Mouse (Mus musculus) liver, adult 2 months (tissue): ENCODE measurements around the gene Ptx4. TPM values are rescaled to one million over a fixed set of nuclear protein-coding genes. Genes with fewer than 3 reads are reported as not detected.

ENCODE experiments used
- DNase-seq: peaks from one replicate; pipeline ENCODE4 v3.0.0-alpha.2; 2011; ENCODE audit warnings: low read depth, low spot score; ENCODE audit errors: extremely low read depth
- H3K27ac ChIP-seq: fragments of 200-500 bp; replicated peaks from 2 replicates; pipeline ENCODE4 v1.5.1; 2012; ENCODE audit warnings: low read depth, mild to moderate bottlenecking, control low read depth, inconsistent platforms, low read length; ENCODE audit not compliant: insufficient read depth
- H3K27me3 ChIP-seq: fragments of 200-500 bp; 2 replicates; pipeline ENCODE4 v1.6.1; 2012; ENCODE audit warnings: mild to moderate bottlenecking, moderate library complexity, low read length, inconsistent platforms; ENCODE audit not compliant: control insufficient read depth, insufficient read depth
- H3K36me3 ChIP-seq: fragments of 200-500 bp; 2 replicates; pipeline ENCODE4 v1.6.1; 2012; ENCODE audit warnings: low read length, inconsistent platforms; ENCODE audit not compliant: control insufficient read depth, insufficient read depth
- H3K4me1 ChIP-seq: fragments of 200-500 bp; 2 replicates; pipeline ENCODE4 v1.6.1; 2011; ENCODE audit warnings: low read length; ENCODE audit not compliant: control insufficient read depth, insufficient read depth
- H3K4me3 ChIP-seq: fragments of 200-500 bp; 2 replicates; pipeline ENCODE4 v1.5.1; 2011; ENCODE audit warnings: low read depth, mild to moderate bottlenecking, control low read depth, low read length, moderate library complexity; ENCODE audit not compliant: insufficient read depth
- H3K79me2 ChIP-seq: fragments of 200-500 bp; 2 replicates; pipeline ENCODE4 v1.6.1; 2012; ENCODE audit warnings: inconsistent platforms, mild to moderate bottlenecking, low read length, moderate library complexity; ENCODE audit not compliant: control insufficient read depth, insufficient read depth
- H3K9ac ChIP-seq: fragments of 200-500 bp; 2 replicates; pipeline ENCODE4 v1.6.1; 2012; ENCODE audit warnings: low read depth, mild to moderate bottlenecking, control low read depth, inconsistent platforms, low read length
- CTCF ChIP-seq: fragments of 200-500 bp; IDR thresholded peaks from 2 replicates; pipeline ENCODE4 v1.5.1; 2011; ENCODE audit warnings: low read depth, low read length, control low read depth
- POLR2A ChIP-seq: fragments of 200-500 bp; IDR thresholded peaks from 2 replicates; pipeline ENCODE4 v1.6.1; 2011; ENCODE audit warnings: low read length, control low read depth; ENCODE audit not compliant: insufficient read depth; ENCODE audit errors: extremely low read depth
- WGBS: fragments of 180-500 bp; shearing (Covaris S2); methylation state at CpG from one replicate; pipeline ENCODE4 v1.1.7; 2018; 5-methylcytosine and 5-hydroxymethylcytosine counted together
- polyA plus RNA-seq: library from polyadenylated mRNA; depleted of rRNA; stranded (reverse); fragments of >200 nt; gene quantifications from 2 replicates; pipeline ENCODE4 v1.2.3, GENCODE M21; 2012; rRNA removed
- total RNA-seq: library from RNA; depleted of rRNA; stranded (reverse); fragments of >200 nt; gene quantifications from 2 replicates; pipeline ENCODE4 v1.2.3, GENCODE M21; 2014; rRNA removed

Gene Ptx4
- total and polyA plus RNA-seq, 2 experiments = not detected

DNA sequence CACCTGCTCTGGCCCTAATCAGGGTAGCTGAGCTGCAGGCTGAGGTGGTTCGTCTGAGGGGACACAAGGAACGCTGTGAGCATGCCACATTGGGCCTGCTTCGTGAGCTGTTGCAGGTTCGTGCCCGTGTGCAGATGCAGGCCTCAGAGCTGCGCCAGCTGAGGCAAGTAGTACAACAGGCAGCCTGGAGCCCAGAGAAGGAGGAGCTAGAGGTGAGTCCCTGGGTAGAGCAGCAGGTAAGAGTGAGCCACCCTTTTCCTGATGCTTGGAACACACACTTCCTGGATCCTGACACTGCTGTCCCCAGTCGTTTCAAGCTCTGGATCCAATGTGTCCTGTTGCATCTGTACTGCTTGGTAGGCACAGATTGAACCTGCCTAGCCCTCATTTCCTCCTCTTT lies 42.8 kb downstream of the Ptx4 start:
- Histone ChIP-seq H3K4me3 (no peak overlapping the region), H3K27me3 (no peaks in the 10 kb centered on the region), H3K27ac (no peak overlapping the region), H3K36me3 (peaks cover 12% of the 10 kb centered on the region), H3K79me2 (no peaks in the 10 kb centered on the region), H3K4me1 (no peaks in the 10 kb centered on the region), H3K9ac (no peak overlapping the region)
- DNase-seq = no peak
- WGBS = 81% methylated on average over 7 of the region's 7 CpGs
- TF ChIP-seq CTCF (no peak), POLR2A (no peak)

DNA sequence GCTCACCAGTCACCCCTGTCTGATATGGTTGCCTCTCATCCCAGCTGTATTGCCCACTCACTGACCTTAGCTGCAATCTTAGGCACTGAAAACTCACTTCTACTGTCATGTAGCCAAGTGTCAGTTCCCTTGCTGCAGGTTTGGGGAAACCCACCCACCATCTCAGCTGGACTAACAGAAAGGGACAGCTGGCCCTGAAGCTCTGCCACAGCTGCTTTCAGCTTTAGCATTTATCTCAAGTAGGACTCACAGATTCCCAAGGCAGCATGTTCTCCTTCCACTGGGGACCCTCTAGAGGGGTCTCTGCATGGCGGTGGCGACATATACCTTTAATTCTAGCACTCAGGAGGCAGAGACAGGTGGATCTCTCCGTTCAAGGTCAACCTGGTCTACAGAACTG lies 44.2 kb downstream of the Ptx4 start:
- Histone ChIP-seq H3K79me2 (no peaks in the 10 kb centered on the region), H3K27me3 (no peaks in the 10 kb centered on the region), H3K36me3 (peaks cover 5% of the 10 kb centered on the region), H3K9ac (no peak overlapping the region), H3K4me3 (no peak overlapping the region), H3K27ac (no peak overlapping the region), H3K4me1 (no peaks in the 10 kb centered on the region)
- TF ChIP-seq POLR2A = no peak
- no peak for TF ChIP-seq CTCF
- DNase-seq = no peak
- 85% methylated on average over 3 of the region's 3 CpGs for WGBS

DNA sequence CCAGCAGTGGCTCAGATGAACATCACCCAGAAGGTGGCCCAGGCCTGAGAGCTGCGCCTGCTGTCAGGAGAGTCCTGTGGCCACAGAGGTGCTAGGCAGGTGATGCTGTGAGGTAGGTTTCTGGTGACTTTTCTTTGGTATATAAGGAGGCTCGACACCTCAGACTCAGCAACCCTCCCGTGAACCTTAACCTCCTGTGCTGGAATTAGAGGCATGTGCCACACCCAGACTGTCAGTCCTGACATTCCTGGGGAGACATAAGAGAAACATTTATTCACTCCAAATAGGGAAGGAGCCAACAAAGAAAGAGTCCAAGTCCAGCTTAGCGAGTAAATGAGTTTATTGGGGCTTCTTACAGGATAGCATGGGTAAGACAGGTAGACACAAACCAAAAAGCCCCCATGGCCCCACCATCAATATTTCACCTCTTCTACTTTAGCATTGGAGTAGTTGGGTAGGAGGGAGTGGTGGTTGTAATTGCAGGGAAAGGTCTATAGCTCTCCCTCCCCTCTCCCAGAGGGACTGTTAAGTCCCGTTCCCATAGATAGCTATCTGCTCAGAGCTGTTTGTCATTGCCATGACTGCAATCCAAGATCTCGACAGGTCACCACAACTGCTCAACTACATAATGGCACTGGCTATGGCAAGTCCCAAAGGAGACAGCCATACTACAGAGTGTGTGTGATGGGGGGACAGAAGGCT lies 45.6 kb downstream of the Ptx4 start:
- WGBS = 64% methylated on average over 6 of the region's 6 CpGs
- H3K27me3 ChIP-seq = no peaks in the 10 kb centered on the region
- no peak overlapping the region for H3K27ac ChIP-seq
- peaks cover 2% of the 10 kb centered on the region; the same call in 1 of the 2 replicates for H3K36me3 ChIP-seq
- DNase-seq = no peak
- TF ChIP-seq CTCF (no peak), POLR2A (no peak)
- H3K9ac ChIP-seq = no peak overlapping the region
- no peaks in the 10 kb centered on the region for H3K4me1 ChIP-seq
- H3K4me3 ChIP-seq = no peak overlapping the region
- H3K79me2 ChIP-seq = no peaks in the 10 kb centered on the region

DNA sequence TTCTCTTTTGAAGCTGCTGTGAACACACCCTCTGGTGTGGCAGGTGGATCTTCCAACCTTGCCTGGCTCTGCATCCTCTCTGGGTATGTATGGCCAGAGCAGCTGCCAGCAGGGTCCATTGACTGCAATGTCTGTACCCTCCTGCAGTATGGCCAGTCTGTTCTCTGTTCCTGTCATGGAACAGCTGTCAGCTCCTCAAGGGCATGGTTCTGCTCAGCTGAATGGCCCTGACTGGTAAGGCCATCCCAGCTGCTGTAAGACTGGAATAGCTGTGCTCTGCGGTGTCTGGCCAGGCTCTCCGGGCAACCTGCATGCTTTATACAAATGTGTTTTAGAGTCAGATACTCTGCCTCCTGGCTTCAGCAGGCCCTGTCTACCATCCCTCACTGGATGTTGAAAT lies 49.1 kb downstream of the Ptx4 start:
- no peaks in the 10 kb centered on the region for H3K36me3 ChIP-seq
- 95% methylated on average over 2 of the region's 2 CpGs for WGBS
- no peak overlapping the region for H3K4me3 ChIP-seq
- H3K79me2 ChIP-seq = no peaks in the 10 kb centered on the region
- no peaks in the 10 kb centered on the region for H3K4me1 ChIP-seq
- H3K9ac ChIP-seq = no peak overlapping the region
- no peak for TF ChIP-seq POLR2A
- no peak for DNase-seq
- H3K27me3 ChIP-seq = no peaks in the 10 kb centered on the region
- H3K27ac ChIP-seq = no peak overlapping the region

DNA sequence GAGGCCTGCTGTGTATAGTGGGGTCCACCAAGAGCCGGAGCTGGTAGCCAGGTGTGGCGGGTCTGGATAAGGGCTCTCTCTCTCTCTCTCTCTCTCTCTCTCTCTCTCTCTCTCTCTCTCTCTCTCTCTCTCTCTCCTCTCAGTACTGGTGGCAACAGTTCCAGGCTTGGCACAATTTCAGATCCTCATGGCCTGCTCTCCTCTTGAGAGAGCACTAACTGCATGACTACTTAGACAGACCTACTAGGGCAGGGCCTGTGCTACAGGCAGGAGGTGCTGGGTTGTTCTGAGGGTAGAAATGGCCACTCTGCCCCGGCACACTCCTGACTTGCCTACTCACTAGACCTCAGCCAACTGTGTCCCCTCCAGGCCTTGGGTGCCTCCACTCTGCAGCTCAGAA lies 52.0 kb downstream of the Ptx4 start:
- DNase-seq = no peak

More for the DNA sequence above, 52.0 kb downstream of the Ptx4 start:
- no peaks in the 10 kb centered on the region for H3K4me1 ChIP-seq
- TF ChIP-seq POLR2A (no peak), CTCF (no peak)
- 92% methylated on average over 3 of the region's 3 CpGs for WGBS
- no peak overlapping the region for H3K4me3 ChIP-seq
- H3K27me3 ChIP-seq = no peaks in the 10 kb centered on the region
- no peak overlapping the region for H3K27ac ChIP-seq
- no peaks in the 10 kb centered on the region for H3K36me3 ChIP-seq
- no peaks in the 10 kb centered on the region for H3K79me2 ChIP-seq
- H3K9ac ChIP-seq = no peak overlapping the region

Other genes starting within 250 kb of the Ptx4 start
- gene Nubp2, start 234.4 kb upstream of the Ptx4 start, total RNA-seq = 16.2 and 24.7 TPM in 2 replicates
- gene Nubp2, start 234.4 kb upstream of the Ptx4 start, polyA plus RNA-seq = 30.2 and 33.0 TPM in 2 replicates
- 8.7 and 14.8 TPM in 2 replicates for gene Spsb3, start 234.1 kb upstream of the Ptx4 start, total RNA-seq
- gene Spsb3, start 234.1 kb upstream of the Ptx4 start, polyA plus RNA-seq = 37.5 and 42.4 TPM in 2 replicates
- gene Eme2, start 225.7 kb upstream of the Ptx4 start, total RNA-seq = 19.5 and 20.5 TPM in 2 replicates
- gene Eme2, start 225.7 kb upstream of the Ptx4 start, polyA plus RNA-seq = 21.0 and 31.2 TPM in 2 replicates
- 47.5 and 53.7 TPM in 2 replicates for gene Mrps34, start 225.6 kb upstream of the Ptx4 start, total RNA-seq
- 124 and 149 TPM in 2 replicates for gene Mrps34, start 225.6 kb upstream of the Ptx4 start, polyA plus RNA-seq
- 46.6 and 49.1 TPM in 2 replicates for gene Nme3, start 224.3 kb upstream of the Ptx4 start, total RNA-seq
- gene Nme3, start 224.3 kb upstream of the Ptx4 start, polyA plus RNA-seq = 69.7 and 72.3 TPM in 2 replicates
- gene Mapk8ip3, start 183.8 kb upstream of the Ptx4 start, total RNA-seq = 11.7 and 16.1 TPM in 2 replicates
- gene Mapk8ip3, start 183.8 kb upstream of the Ptx4 start, polyA plus RNA-seq = 23.2 and 51.4 TPM in 2 replicates
- gene Jpt2, start 160.1 kb upstream of the Ptx4 start, total RNA-seq = 29.0 and 34.3 TPM in 2 replicates
- 12.1 and 12.2 TPM in 2 replicates for gene Jpt2, start 160.1 kb upstream of the Ptx4 start, polyA plus RNA-seq
- 2.7 and 2.9 TPM in 2 replicates for gene Cramp1l, start 105.0 kb upstream of the Ptx4 start, total RNA-seq
- gene Cramp1l, start 105.0 kb upstream of the Ptx4 start, polyA plus RNA-seq = 4.2 and 6.5 TPM in 2 replicates
- 4.6 and 5.4 TPM in 2 replicates for gene Ift140, start 104.7 kb upstream of the Ptx4 start, total RNA-seq
- gene Ift140, start 104.7 kb upstream of the Ptx4 start, polyA plus RNA-seq = 3.4 and 3.6 TPM in 2 replicates
- gene Tmem204, start 37.2 kb upstream of the Ptx4 start, total RNA-seq = 22.3 and 23.9 TPM in 2 replicates
- gene Tmem204, start 37.2 kb upstream of the Ptx4 start, polyA plus RNA-seq = 15.7 and 19.1 TPM in 2 replicates
- 3.2 and 5.4 TPM in 2 replicates for gene Telo2, start 4.8 kb upstream of the Ptx4 start, total RNA-seq
- gene Telo2, start 4.8 kb upstream of the Ptx4 start, polyA plus RNA-seq = 5.7 and 7.3 TPM in 2 replicates
- gene Clcn7, start 12.6 kb downstream of the Ptx4 start, total RNA-seq = 16.7 and 17.9 TPM in 2 replicates
- gene Clcn7, start 12.6 kb downstream of the Ptx4 start, polyA plus RNA-seq = 25.2 and 30.5 TPM in 2 replicates
- 0.13 TPM in 1 of 2 replicates, not detected in the other for gene Ccdc154, start 41.7 kb downstream of the Ptx4 start, total RNA-seq
- gene Ccdc154, start 41.7 kb downstream of the Ptx4 start, polyA plus RNA-seq = 0.07 TPM in 1 of 2 replicates, not detected in the other
- not detected in 2 replicates for gene Gm38655, start 54.7 kb downstream of the Ptx4 start, total RNA-seq
- gene Gm38655, start 54.7 kb downstream of the Ptx4 start, polyA plus RNA-seq = not detected in 2 replicates
- 11.2 and 12.1 TPM in 2 replicates for gene BC003965, start 63.8 kb downstream of the Ptx4 start, total RNA-seq
- gene BC003965, start 63.8 kb downstream of the Ptx4 start, polyA plus RNA-seq = 14.7 and 15.4 TPM in 2 replicates
- gene Unkl, start 67.6 kb downstream of the Ptx4 start, total RNA-seq = 9.4 and 10.4 TPM in 2 replicates
- gene Unkl, start 67.6 kb downstream of the Ptx4 start, polyA plus RNA-seq = 28.0 and 29.0 TPM in 2 replicates
- gene Gnptg, start 119.4 kb downstream of the Ptx4 start, total RNA-seq = 32.1 and 33.0 TPM in 2 replicates
- gene Gnptg, start 119.4 kb downstream of the Ptx4 start, polyA plus RNA-seq = 37.4 and 41.4 TPM in 2 replicates
- 14.0 and 16.7 TPM in 2 replicates for gene Tsr3, start 119.4 kb downstream of the Ptx4 start, total RNA-seq
- 18.8 and 19.3 TPM in 2 replicates for gene Tsr3, start 119.4 kb downstream of the Ptx4 start, polyA plus RNA-seq
- 0.13 and 0.18 TPM in 2 replicates for gene Baiap3, start 135.6 kb downstream of the Ptx4 start, total RNA-seq
- gene Baiap3, start 135.6 kb downstream of the Ptx4 start, polyA plus RNA-seq = 0.43 and 1.2 TPM in 2 replicates
- gene Ube2i, start 153.9 kb downstream of the Ptx4 start, total RNA-seq = 92.9 and 103 TPM in 2 replicates
- gene Ube2i, start 153.9 kb downstream of the Ptx4 start, polyA plus RNA-seq = 62.4 and 80.0 TPM in 2 replicates
- gene Prss34, start 177.6 kb downstream of the Ptx4 start, total RNA-seq = not detected in 2 replicates
- gene Prss34, start 177.6 kb downstream of the Ptx4 start, polyA plus RNA-seq = not detected in 2 replicates
- gene Prss28, start 187.9 kb downstream of the Ptx4 start, total RNA-seq = not detected in 2 replicates
- not detected in 2 replicates for gene Prss28, start 187.9 kb downstream of the Ptx4 start, polyA plus RNA-seq
- not detected in 2 replicates for gene Prss29, start 197.9 kb downstream of the Ptx4 start, total RNA-seq
- gene Prss29, start 197.9 kb downstream of the Ptx4 start, polyA plus RNA-seq = not detected in 2 replicates
- not detected in 2 replicates for gene Tpsab1, start 224.8 kb downstream of the Ptx4 start, total RNA-seq
- not detected in 2 replicates for gene Tpsab1, start 224.8 kb downstream of the Ptx4 start, polyA plus RNA-seq
- gene Tpsb2, start 245.5 kb downstream of the Ptx4 start, total RNA-seq = not detected in 2 replicates
- not detected in 2 replicates for gene Tpsb2, start 245.5 kb downstream of the Ptx4 start, polyA plus RNA-seq
- not detected in 2 replicates for gene Tpsg1, start 248.5 kb downstream of the Ptx4 start, total RNA-seq
- 0.12 TPM in 1 of 2 replicates, not detected in the other for gene Tpsg1, start 248.5 kb downstream of the Ptx4 start, polyA plus RNA-seq